Mouse (Mus musculus): ENCODE results near the gene Ppm1h.

DNA sequence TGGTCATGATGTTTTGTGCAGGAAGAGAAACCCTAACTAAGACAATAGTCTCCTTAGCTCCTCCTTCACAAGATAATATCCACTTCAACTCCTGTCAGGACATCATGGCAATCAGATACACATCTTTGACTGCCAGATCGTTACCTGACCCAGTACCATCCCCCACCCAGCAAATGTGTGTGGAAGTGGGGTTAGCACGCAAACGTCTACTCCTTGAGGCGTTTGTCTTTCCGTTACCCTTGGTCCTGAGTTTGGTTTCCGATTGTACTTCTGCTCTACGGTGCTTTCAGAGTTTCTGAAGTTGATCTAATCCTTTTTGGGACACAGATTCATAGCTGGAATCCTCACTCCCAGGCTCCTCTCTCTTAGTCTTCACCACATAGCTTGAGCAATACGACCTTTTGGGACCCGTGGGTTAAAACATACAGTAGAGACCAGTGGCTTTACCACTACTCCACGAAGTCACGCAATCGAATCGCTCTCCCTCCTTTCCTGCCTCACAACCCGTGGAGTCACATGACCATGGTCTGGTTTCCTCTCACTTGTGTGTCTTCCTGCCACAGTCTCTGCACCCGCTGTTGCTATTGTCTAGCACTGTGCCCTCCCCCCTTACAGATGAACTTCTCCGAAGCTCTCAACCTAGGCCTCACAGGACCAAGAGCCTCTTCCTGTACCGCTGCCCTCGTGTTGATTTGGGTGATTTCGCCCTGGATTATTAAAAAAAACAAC, 121.6 kb downstream of the Ppm1h start:
- TF ChIP-seq TCF12 (IDR thresholded peaks at IDR 0.05; ENCODE audit: insufficient read depth, poor library complexity, severe bottlenecking) (no peak), POLR2A (IDR thresholded peaks at IDR 0.05; ENCODE audit: insufficient read length, low read depth) (no peak), E2F4 (IDR thresholded peaks at IDR 0.05; ENCODE audit: insufficient read depth) (no peak), USF1 (IDR thresholded peaks at IDR 0.05; ENCODE audit: low read depth) (no peak), MYOD1 (IDR thresholded peaks at IDR 0.05; ENCODE audit: control insufficient read depth in 1 of 3, insufficient read length in 2 of 3, low read depth in 2 of 3) (no peak)

Data from myocyte (in vitro differentiated cells).